24 mouse cellular contexts compared by ENCODE assay signal in genomic region chr17:31265831-31266230, GRCm38 (mm10). TPM values are rescaled to one million over a fixed set of nuclear protein-coding genes. Genes with fewer than 3 reads are reported as not detected.
DNase-seq lines count a peak whose midpoint lies in the region; ATAC-seq and TF ChIP-seq lines count a peak whose summit lies in the region.
"Had no signal": no experiment of that assay in that cellular context is flagged by ENCODE, and none has a peak within 500 bp of the region (broad histone marks: within the 10 kb centered on the region; RNA-seq: fewer than 3 reads in every experiment).

No protein-coding gene starts in this region.

- WGBS in thymus, adult 2 months = 94% methylated on average over 9 of the region's 9 CpGs
- WGBS in hindbrain, embryonic 10.5 days = 87% methylated on average over 9 of the region's 9 CpGs

- no peaks in the 10 kb centered on the region for H3K27me3 ChIP-seq in thymus, adult 2 months (ENCODE audit: control insufficient read depth, insufficient read depth, low read length)
- H3K27me3 ChIP-seq in G1E (ENCODE audit: insufficient read depth, low read length) = no peaks in the 10 kb centered on the region
- H3K27me3 ChIP-seq in hindbrain, embryonic 10.5 days (ENCODE audit: insufficient read depth, poor library complexity, severe bottlenecking) = no peaks in the 10 kb centered on the region
- H3K27me3 ChIP-seq: embryonic facial prominence, embryonic 13.5 days; forebrain, embryonic 12.5 days; forebrain, embryonic 15.5 days had no signal

- ATAC-seq in G1E (ENCODE audit: extremely low read depth, insufficient number of reproducible peaks, low FRiP score, poor library complexity, severe bottlenecking) = no peak
- ATAC-seq: forebrain, embryonic 15.5 days; hindbrain, postnatal 0 days; inflammation-experienced regulatory T-cells, adult 6 months had no signal

- H3K9me3 ChIP-seq in G1E (replicated peaks) = peaks cover 61% of the 10 kb centered on the region
- H3K9me3 ChIP-seq in hindbrain, embryonic 10.5 days = no peaks in the 10 kb centered on the region
- H3K9me3 ChIP-seq: embryonic facial prominence, embryonic 10.5 days; embryonic facial prominence, embryonic 13.5 days; forebrain, embryonic 12.5 days; forebrain, embryonic 15.5 days had no signal

- no peak overlapping the region for H3K4me3 ChIP-seq in thymus, adult 2 months (ENCODE audit: control insufficient read depth, insufficient read depth, low read length)
- peak overlapping the region; percentile 21; the same call in 1 of the 2 replicates for H3K4me3 ChIP-seq in G1E (ENCODE audit: low read depth, low read length)
- no peak overlapping the region for H3K4me3 ChIP-seq in gastrocnemius, adult 2 months
- no peak overlapping the region for H3K4me3 ChIP-seq in hindbrain, embryonic 10.5 days
- H3K4me3 ChIP-seq: embryonic facial prominence, embryonic 10.5 days; embryonic facial prominence, embryonic 13.5 days; erythroblast, embryonic 14.5 days; forebrain, embryonic 12.5 days; forebrain, embryonic 15.5 days had no signal

- intact Hi-C loops in gastrocnemius, adult 2 months (cut with DNase I) = no loop called here

- DNase-seq in adrenal gland, postnatal 10 days = peak; percentile 6
- DNase-seq in adrenal gland, adult 2 months = no peak
- DNase-seq in thymus, adult 2 months = no peak
- DNase-seq in thymus, postnatal 14 days = no peak
- DNase-seq in G1E (ENCODE audit: low spot score) = no peak
- no peak for DNase-seq in gastrocnemius, adult 2 months
- DNase-seq in hindbrain, embryonic 10.5 days (ENCODE audit: low spot score) = no peak
- DNase-seq: adrenal gland, postnatal 14 days; cerebellum, adult 2 months; cerebellum, adult 9-11 months; gastrocnemius, postnatal 10 days; gastrocnemius, postnatal 36 days; heart, postnatal 36 days; kidney, adult 18-20 months had no signal

- H3K4me1 ChIP-seq in thymus, adult 2 months (replicated peaks; ENCODE audit: control insufficient read depth, insufficient read depth, low read length) = peaks cover 22% of the 10 kb centered on the region
- no peaks in the 10 kb centered on the region for H3K4me1 ChIP-seq in G1E (ENCODE audit: insufficient read depth, low read depth, low read length)
- peaks cover 24% of the 10 kb centered on the region for H3K4me1 ChIP-seq in hindbrain, embryonic 10.5 days (replicated peaks)
- H3K4me1 ChIP-seq: forebrain, embryonic 15.5 days had no signal

- no peak for TF ChIP-seq POLR2A in thymus, adult 2 months (IDR thresholded peaks at IDR 0.05; ENCODE audit: control insufficient read depth, extremely low read depth, insufficient read depth, low read length, poor library complexity)

- TF ChIP-seq CTCF in thymus, adult 2 months (IDR thresholded peaks at IDR 0.05; ENCODE audit: borderline replicate concordance, control insufficient read depth, extremely low read depth, insufficient read depth, low read length, poor library complexity) = no peak
- no peak for TF ChIP-seq CTCF in G1E (IDR thresholded peaks at IDR 0.05; ENCODE audit: low read depth, low read length)
- no peak for TF ChIP-seq CTCF in gastrocnemius, adult 2 months (IDR thresholded peaks at IDR 0.05)

- no peaks in the 10 kb centered on the region for H3K36me3 ChIP-seq in thymus, adult 2 months (ENCODE audit: control insufficient read depth, insufficient read depth, low read length)
- no peaks in the 10 kb centered on the region for H3K36me3 ChIP-seq in G1E (replicated peaks)
- H3K36me3 ChIP-seq in hindbrain, embryonic 10.5 days = no peaks in the 10 kb centered on the region
- H3K36me3 ChIP-seq: embryonic facial prominence, embryonic 10.5 days; embryonic facial prominence, embryonic 13.5 days; forebrain, embryonic 12.5 days; forebrain, embryonic 15.5 days had no signal

- H3K27ac ChIP-seq in thymus, adult 2 months (ENCODE audit: control insufficient read depth, insufficient read depth, low read length) = peak overlapping the region; percentile 56; the same call in 1 of the 2 replicates
- H3K27ac ChIP-seq in gastrocnemius, adult 2 months = no peak overlapping the region
- no peak overlapping the region; the same call in 1 of the 2 replicates for H3K27ac ChIP-seq in hindbrain, embryonic 10.5 days
- H3K27ac ChIP-seq: embryonic facial prominence, embryonic 10.5 days; embryonic facial prominence, embryonic 13.5 days; forebrain, embryonic 12.5 days; forebrain, embryonic 15.5 days; hindbrain, embryonic 14.5 days; hindbrain, postnatal 0 days had no signal

RNA-seq across cellular contexts. Expression of gene Rsph1, which starts 11.4 kb away (rescaled TPM):
- total RNA-seq in adrenal gland, postnatal 10 days (2021) = 1 to 10 TPM; 3.5 to 4.6 TPM
- 1 to 10 TPM; 4.5 to 8.0 TPM for total RNA-seq in adrenal gland, adult 2 months (2021)
- polyA plus RNA-seq in adrenal gland, adult 2 months (2012; rRNA removed) = 0.21 and 0.22 TPM in 2 replicates
- polyA plus RNA-seq in thymus, adult 2 months (2012; rRNA removed) = 0.29 and 0.51 TPM in 2 replicates
- total RNA-seq in G1E (2014; fragmentation: Nextera tagmentation) = not detected in 2 replicates
- total RNA-seq in G1E (2017) = not detected in 2 replicates
- polyA plus RNA-seq in G1E (2012) = not detected in 2 replicates
- 10 to 100 TPM in 1 of 2 experiments, 1 to 10 TPM in 1; 4.7 to 17.5 TPM for total RNA-seq in gastrocnemius, adult 2 months (2021)
- 4.1 and 7.7 TPM in 2 replicates for polyA plus RNA-seq in hindbrain, embryonic 10.5 days (2016; fragmentation: Nextera tagmentation; extraction: Ambion mirVana)
- total RNA-seq: CH12.LX; common myeloid progenitor, adult 5-6 weeks had no signal
- polyA plus RNA-seq: erythroblast, embryonic 14.5 days had no signal

RNA-seq across cellular contexts. Expression of gene Slc37a1, which starts 20.8 kb away (rescaled TPM):
- 10 to 100 TPM in 1 of 2 experiments, 1 to 10 TPM in 1; 4.4 to 10.9 TPM for total RNA-seq in adrenal gland, postnatal 10 days (2021)
- 10 to 100 TPM in 1 of 2 experiments, 1 to 10 TPM in 1; 5.7 to 13.4 TPM for total RNA-seq in adrenal gland, adult 2 months (2021)
- 13.1 and 15.1 TPM in 2 replicates for polyA plus RNA-seq in adrenal gland, adult 2 months (2012; rRNA removed)
- polyA plus RNA-seq in thymus, adult 2 months (2012; rRNA removed) = 59.6 and 59.7 TPM in 2 replicates
- total RNA-seq in G1E (2014; fragmentation: Nextera tagmentation) (not detected in 2 replicates), G1E (2017) (0.12 and 0.38 TPM in 2 replicates)
- not detected in 2 replicates for polyA plus RNA-seq in G1E (2012)
- total RNA-seq in gastrocnemius, adult 2 months (2021) = 1 to 10 TPM; 3.0 to 4.2 TPM
- 9.0 and 17.3 TPM in 2 replicates for polyA plus RNA-seq in hindbrain, embryonic 10.5 days (2016; fragmentation: Nextera tagmentation; extraction: Ambion mirVana)

RNA-seq across cellular contexts. Expression of gene Ubash3a, which starts 58.2 kb away (rescaled TPM):
- total RNA-seq in adrenal gland, postnatal 10 days (2021) = 1 to 10 TPM in 1 of 2 experiments, under 1 TPM in 1; 0.69 to 1.3 TPM
- under 1 TPM in 1 of 2 experiments, not detected in 1; 0.24 TPM for total RNA-seq in adrenal gland, adult 2 months (2021)
- polyA plus RNA-seq in adrenal gland, adult 2 months (2012; rRNA removed) = 0.16 and 0.18 TPM in 2 replicates
- polyA plus RNA-seq in thymus, adult 2 months (2012; rRNA removed) = 95.5 and 126 TPM in 2 replicates
- not detected in 2 replicates for total RNA-seq in G1E (2014; fragmentation: Nextera tagmentation)
- total RNA-seq in G1E (2017) = 0.17 and 0.33 TPM in 2 replicates
- polyA plus RNA-seq in G1E (2012) = not detected in 2 replicates
- total RNA-seq in gastrocnemius, adult 2 months (2021) = not detected
- polyA plus RNA-seq in hindbrain, embryonic 10.5 days (2016; fragmentation: Nextera tagmentation; extraction: Ambion mirVana) = 0.14 and 0.61 TPM in 2 replicates
- total RNA-seq: gastrocnemius, postnatal 10 days; heart, postnatal 36 days had no signal
- polyA plus RNA-seq: cerebellum, adult 2 months; hindbrain, embryonic 14.5 days; hindbrain, postnatal 0 days had no signal

Comparison
In these comparisons a context has a peak if more than half of its experiments do, and no peak if none do; other contexts are left out.
1. RNA of gene Rsph1, which starts 11.4 kb away (total RNA-seq): 4.7 to 17.5 TPM in gastrocnemius, adult 2 months, 4.5 to 8.0 TPM in adrenal gland, adult 2 months and 3.5 to 4.6 TPM in adrenal gland, postnatal 10 days; not detected in G1E; every median in the first group is over 4 times any median in the second.